Mouse (Mus musculus): Measurements from ENCODE around the gene Dppa5a. TPM values are rescaled to one million over a fixed set of nuclear protein-coding genes. Genes with fewer than 3 reads are reported as not detected.
"Not testable (repeated sequence)": the region's sequence is repeated elsewhere in the genome, so short reads cannot be mapped to it uniquely, and the experiment has no call there.

Dppa5a gene
- polyA plus RNA-seq, 1 experiment from 2014 or later = not detected

DNA sequence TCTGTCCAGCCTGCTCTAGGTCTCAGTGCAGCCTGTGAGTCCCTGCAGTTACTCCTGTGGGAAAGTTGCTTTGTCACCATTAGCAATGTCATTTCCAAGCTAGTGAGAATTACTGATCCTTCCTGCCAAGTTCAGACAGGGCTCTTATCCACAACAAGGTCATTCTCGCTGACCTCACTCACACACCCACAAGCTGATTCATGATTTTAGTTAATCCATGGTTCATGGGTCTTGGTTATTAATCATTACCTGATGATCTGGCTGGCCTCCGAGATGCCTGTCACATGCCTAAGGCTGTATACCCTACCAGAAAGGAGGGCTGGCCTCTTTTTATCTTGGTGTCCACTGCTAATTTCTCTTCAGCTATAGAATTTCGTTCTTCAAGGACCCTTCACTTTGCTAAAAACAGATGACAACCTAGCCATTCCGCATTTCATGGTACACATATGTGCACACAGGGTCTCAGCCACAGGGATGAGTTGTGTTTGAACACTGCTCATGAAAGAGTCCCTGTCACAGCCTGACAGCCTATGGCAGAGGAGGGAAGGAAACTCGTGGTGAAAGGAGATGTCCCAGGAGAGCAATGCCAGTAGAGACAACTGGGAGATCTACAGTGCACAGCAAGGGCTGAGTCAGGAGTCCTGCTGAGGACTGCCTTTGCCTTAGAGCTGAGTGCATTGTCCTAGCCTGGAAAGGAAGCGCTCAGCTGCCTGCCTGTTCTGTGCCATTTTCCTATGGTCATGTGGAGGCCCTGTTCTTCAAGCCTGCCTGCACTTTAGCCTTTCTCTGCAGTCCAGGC, 19.6 kb downstream of the Dppa5a start:
- not testable (repeated sequence) for H3K4me3 ChIP-seq (ENCODE audit: low read depth, low read length); H3K27me3 ChIP-seq (ENCODE audit: control insufficient read depth, insufficient read depth, low read length); H3K36me3 ChIP-seq (ENCODE audit: control insufficient read depth, insufficient read depth, low read length); ATAC-seq (replicated peaks; ENCODE audit: insufficient number of reproducible peaks, low FRiP score, low TSS enrichment); H3K4me2 ChIP-seq; H3K4me1 ChIP-seq (ENCODE audit: control insufficient read depth, insufficient read depth, low read length); H3K9me3 ChIP-seq (replicated peaks; ENCODE audit: control insufficient read depth, low read length); H3K9ac ChIP-seq (ENCODE audit: low read depth, low read length); H3K27ac ChIP-seq (ENCODE audit: low read depth, low read length)
- 55% methylated on average over 6 of the region's 6 CpGs for WGBS (ENCODE audit: insufficient replicate concordance)

DNA sequence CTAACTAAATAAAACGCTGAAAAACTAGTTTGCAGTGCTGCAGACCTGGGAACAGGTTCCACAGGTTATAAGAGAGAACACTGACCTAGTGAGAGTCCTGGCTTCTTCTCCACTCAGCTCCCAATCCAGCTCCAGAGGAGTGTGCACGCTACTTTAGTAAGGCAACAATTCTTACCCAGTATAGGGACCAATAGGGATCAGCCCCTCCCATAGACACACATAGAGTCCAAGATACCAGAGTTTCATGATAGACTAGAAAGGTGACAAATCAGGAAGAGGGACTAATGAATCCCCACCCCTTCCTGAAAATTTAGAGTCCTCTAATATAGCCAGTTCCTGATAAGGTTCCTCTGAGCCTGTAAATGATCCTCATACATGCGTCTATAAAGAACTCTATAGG, 21.0 kb downstream of the Dppa5a start:
- Histone ChIP-seq H3K27me3 (ENCODE audit: control insufficient read depth, insufficient read depth, low read length) (no peaks in the 10 kb centered on the region), H3K9ac (ENCODE audit: low read depth, low read length) (no peak overlapping the region), H3K36me3 (ENCODE audit: control insufficient read depth, insufficient read depth, low read length) (no peaks in the 10 kb centered on the region), H3K4me2 (no peak overlapping the region), H3K9me3 (replicated peaks; ENCODE audit: control insufficient read depth, low read length) (no peaks in the 10 kb centered on the region), H3K27ac (ENCODE audit: low read depth, low read length) (no peak overlapping the region), H3K4me3 (ENCODE audit: low read depth, low read length) (no peak overlapping the region), H3K4me1 (ENCODE audit: control insufficient read depth, insufficient read depth, low read length) (no peaks in the 10 kb centered on the region)
- WGBS (ENCODE audit: insufficient replicate concordance) = 60% methylated on average over 3 of the region's 3 CpGs
- no peak for ATAC-seq (replicated peaks; ENCODE audit: insufficient number of reproducible peaks, low FRiP score, low TSS enrichment)

DNA sequence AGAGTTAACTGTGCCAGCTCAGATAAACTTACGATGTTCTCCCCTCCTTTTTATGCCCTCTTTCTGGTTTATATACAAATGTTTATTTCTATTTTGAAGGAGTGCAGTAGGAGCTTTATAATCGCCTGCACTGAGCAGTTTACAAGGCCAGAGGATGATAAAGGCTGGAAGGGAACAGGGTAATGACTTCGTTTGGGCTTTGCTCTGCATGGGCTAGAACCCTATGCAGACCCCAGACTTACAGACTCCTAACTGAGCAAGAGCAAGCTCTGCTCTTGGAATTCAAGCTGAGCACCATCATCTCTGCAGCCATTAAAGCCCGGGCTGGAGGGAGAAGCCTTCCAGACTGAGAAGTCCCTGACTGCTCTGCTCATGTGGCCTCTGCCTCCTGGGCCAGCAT, 22.7 kb downstream of the Dppa5a start:
- not testable (repeated sequence) for H3K4me1 ChIP-seq (ENCODE audit: control insufficient read depth, insufficient read depth, low read length); H3K27ac ChIP-seq (ENCODE audit: low read depth, low read length); H3K36me3 ChIP-seq (ENCODE audit: control insufficient read depth, insufficient read depth, low read length); H3K9me3 ChIP-seq (replicated peaks; ENCODE audit: control insufficient read depth, low read length); H3K4me2 ChIP-seq; ATAC-seq (replicated peaks; ENCODE audit: insufficient number of reproducible peaks, low FRiP score, low TSS enrichment); H3K9ac ChIP-seq (ENCODE audit: low read depth, low read length); H3K27me3 ChIP-seq (ENCODE audit: control insufficient read depth, insufficient read depth, low read length); H3K4me3 ChIP-seq (ENCODE audit: low read depth, low read length)
- WGBS (ENCODE audit: insufficient replicate concordance) = 43% methylated on average over 3 of the region's 4 CpGs

DNA sequence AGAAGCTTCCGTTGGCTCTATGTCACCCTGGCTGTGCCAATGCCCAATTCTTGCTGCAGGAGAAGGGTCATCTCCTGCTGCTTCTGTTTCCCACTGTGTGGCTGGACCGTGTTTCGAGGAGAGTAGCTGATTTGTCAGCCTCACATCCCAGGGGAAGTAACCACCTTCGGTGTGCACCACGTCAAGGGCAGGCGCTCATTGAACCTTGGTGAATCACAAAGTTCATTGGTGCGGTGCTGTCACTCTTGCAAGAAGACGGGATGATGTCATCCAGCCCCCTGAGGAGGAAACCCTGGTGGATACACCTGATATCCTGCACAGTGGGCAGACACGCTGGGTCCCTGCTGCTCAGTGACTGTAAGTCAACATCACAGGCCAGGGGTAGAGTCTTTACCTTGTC, 24.9 kb downstream of the Dppa5a start:
- 79% methylated on average over 9 of the region's 9 CpGs for WGBS (ENCODE audit: insufficient replicate concordance)
- not testable (repeated sequence) for H3K4me3 ChIP-seq (ENCODE audit: low read depth, low read length); H3K36me3 ChIP-seq (ENCODE audit: control insufficient read depth, insufficient read depth, low read length); H3K4me1 ChIP-seq (ENCODE audit: control insufficient read depth, insufficient read depth, low read length); H3K9ac ChIP-seq (ENCODE audit: low read depth, low read length); H3K4me2 ChIP-seq; H3K27ac ChIP-seq (ENCODE audit: low read depth, low read length); H3K9me3 ChIP-seq (replicated peaks; ENCODE audit: control insufficient read depth, low read length); ATAC-seq (replicated peaks; ENCODE audit: insufficient number of reproducible peaks, low FRiP score, low TSS enrichment); H3K27me3 ChIP-seq (ENCODE audit: control insufficient read depth, insufficient read depth, low read length)

DNA sequence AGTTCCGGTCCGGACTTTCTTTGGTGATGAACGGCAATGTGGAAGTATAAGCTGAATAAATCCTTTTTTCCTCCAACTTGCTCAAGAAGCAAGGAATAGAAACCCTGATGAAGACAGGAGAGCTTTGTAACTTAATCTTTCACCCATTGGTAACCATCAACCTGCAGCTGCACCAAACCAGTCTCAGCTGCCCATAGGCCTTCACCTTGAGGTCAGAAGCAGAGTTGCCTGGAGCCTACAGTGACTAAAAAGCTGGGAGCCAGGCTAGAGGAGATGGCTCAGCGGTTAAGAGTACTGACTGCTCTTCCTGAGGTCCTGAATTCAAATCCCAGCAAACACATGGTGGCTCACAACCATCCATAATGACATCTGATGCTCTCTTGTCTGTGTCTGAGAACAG, 25.5 kb downstream of the Dppa5a start:
- not testable (repeated sequence) for H3K4me2 ChIP-seq; H3K27me3 ChIP-seq (ENCODE audit: control insufficient read depth, insufficient read depth, low read length); H3K4me1 ChIP-seq (ENCODE audit: control insufficient read depth, insufficient read depth, low read length); H3K27ac ChIP-seq (ENCODE audit: low read depth, low read length); H3K9ac ChIP-seq (ENCODE audit: low read depth, low read length); H3K9me3 ChIP-seq (replicated peaks; ENCODE audit: control insufficient read depth, low read length); H3K4me3 ChIP-seq (ENCODE audit: low read depth, low read length); ATAC-seq (replicated peaks; ENCODE audit: insufficient number of reproducible peaks, low FRiP score, low TSS enrichment); H3K36me3 ChIP-seq (ENCODE audit: control insufficient read depth, insufficient read depth, low read length)
- 87% methylated on average over 4 of the region's 4 CpGs for WGBS (ENCODE audit: insufficient replicate concordance)

DNA sequence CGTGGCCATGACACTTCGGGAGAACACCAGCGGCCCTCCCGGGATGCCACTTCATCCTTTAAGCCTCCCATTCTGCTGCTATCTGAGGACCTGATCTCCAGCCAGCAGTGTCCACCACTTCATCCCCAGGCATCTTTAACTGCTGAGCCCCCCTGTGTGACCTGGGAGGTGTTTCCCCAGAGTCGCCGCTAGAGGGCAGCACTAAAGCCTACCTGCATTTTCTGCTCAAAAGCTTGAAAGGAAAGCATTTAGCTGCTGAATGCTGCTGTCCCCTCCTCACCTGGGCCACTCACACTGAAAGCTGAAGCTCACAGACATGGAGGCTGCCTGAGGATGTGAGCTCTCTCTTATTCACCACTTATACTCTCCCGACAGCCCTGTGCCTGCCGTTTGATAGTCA, 27.7 kb downstream of the Dppa5a start:
- not testable (repeated sequence) for H3K4me2 ChIP-seq; H3K27me3 ChIP-seq (ENCODE audit: control insufficient read depth, insufficient read depth, low read length); H3K9ac ChIP-seq (ENCODE audit: low read depth, low read length); H3K4me3 ChIP-seq (ENCODE audit: low read depth, low read length); H3K36me3 ChIP-seq (ENCODE audit: control insufficient read depth, insufficient read depth, low read length); H3K4me1 ChIP-seq (ENCODE audit: control insufficient read depth, insufficient read depth, low read length); ATAC-seq (replicated peaks; ENCODE audit: insufficient number of reproducible peaks, low FRiP score, low TSS enrichment); H3K27ac ChIP-seq (ENCODE audit: low read depth, low read length); H3K9me3 ChIP-seq (replicated peaks; ENCODE audit: control insufficient read depth, low read length)
- 14% methylated on average over 8 of the region's 8 CpGs for WGBS (ENCODE audit: insufficient replicate concordance)

DNA sequence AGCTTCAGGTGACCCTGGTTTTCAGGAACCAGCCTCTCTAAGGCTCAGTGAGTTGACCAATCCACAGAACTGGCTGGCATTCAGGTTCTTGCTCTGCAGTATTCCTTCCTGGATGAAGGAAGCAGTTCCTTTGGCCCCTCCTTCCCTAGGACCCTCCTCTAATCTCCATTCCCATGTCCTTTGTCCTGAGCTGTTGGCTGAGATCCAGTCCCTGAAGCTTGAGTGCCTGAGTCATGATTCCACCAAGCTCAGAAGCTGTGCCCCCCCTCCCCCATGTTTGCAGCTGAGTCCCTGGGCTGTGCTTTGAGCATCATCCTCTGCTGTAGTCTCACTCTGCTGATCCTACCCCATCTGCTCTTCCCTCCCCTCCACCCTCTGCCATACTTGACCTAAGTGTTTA, 30.9 kb downstream of the Dppa5a start:
- not testable (repeated sequence) for H3K9me3 ChIP-seq (replicated peaks; ENCODE audit: control insufficient read depth, low read length); H3K9ac ChIP-seq (ENCODE audit: low read depth, low read length); H3K4me2 ChIP-seq; H3K27me3 ChIP-seq (ENCODE audit: control insufficient read depth, insufficient read depth, low read length); H3K36me3 ChIP-seq (ENCODE audit: control insufficient read depth, insufficient read depth, low read length); H3K4me3 ChIP-seq (ENCODE audit: low read depth, low read length); H3K4me1 ChIP-seq (ENCODE audit: control insufficient read depth, insufficient read depth, low read length); ATAC-seq (replicated peaks; ENCODE audit: insufficient number of reproducible peaks, low FRiP score, low TSS enrichment); H3K27ac ChIP-seq (ENCODE audit: low read depth, low read length)

DNA sequence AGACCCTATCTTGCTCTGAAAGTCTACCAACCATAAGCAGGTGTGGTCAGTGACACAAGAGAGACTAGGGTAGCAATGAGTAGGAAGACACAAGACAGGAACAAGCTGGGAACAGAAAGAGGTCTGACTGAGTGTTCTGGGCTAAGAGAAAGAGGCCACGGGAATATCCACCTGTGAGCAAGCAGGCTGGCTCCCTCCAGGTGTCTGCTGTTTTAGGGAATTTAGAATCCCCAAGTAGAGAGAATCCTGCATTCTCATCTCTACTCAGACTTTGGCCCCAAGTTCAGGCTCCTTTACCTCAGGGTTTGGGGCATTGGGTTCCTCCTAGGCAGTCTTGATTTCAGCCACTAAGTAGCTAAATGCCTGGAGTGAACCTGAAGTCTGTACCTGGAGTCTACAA, 40.7 kb downstream of the Dppa5a start, which contains the start of gene Omt2b:
Omt2b (plus strand) TSS at position 301 of the 400 bp plus-strand sequence.
- not testable (repeated sequence) for H3K9me3 ChIP-seq (replicated peaks; ENCODE audit: control insufficient read depth, low read length); H3K4me1 ChIP-seq (ENCODE audit: control insufficient read depth, insufficient read depth, low read length); H3K9ac ChIP-seq (ENCODE audit: low read depth, low read length); ATAC-seq (replicated peaks; ENCODE audit: insufficient number of reproducible peaks, low FRiP score, low TSS enrichment); H3K27me3 ChIP-seq (ENCODE audit: control insufficient read depth, insufficient read depth, low read length); H3K4me2 ChIP-seq; H3K27ac ChIP-seq (ENCODE audit: low read depth, low read length); H3K4me3 ChIP-seq (ENCODE audit: low read depth, low read length); H3K36me3 ChIP-seq (ENCODE audit: control insufficient read depth, insufficient read depth, low read length)
- 100% methylated on average over 1 of the region's 1 CpGs for WGBS (ENCODE audit: insufficient replicate concordance)

DNA sequence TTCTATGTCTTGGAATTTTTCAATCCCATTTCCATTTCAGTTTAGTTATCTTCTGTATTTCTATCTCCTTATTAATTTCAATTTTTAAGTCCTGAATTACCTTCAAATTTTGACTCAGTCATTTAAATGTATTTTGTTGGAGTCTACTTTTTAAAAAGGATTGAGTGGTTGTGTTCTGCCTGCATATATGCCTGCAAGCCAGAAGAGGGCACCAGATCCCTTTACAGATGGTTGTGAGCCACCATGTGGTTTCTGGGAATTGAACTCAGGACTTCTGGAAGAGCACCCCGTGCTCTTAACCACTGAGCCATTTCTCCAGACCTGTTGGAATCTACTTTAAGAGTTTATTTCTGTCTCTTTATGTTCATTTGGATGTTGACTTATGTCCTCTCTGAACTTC, 48.5 kb downstream of the Dppa5a start:
- WGBS (ENCODE audit: insufficient replicate concordance) = 20% methylated on average over 1 of the region's 1 CpGs
- no peak for ATAC-seq (replicated peaks; ENCODE audit: insufficient number of reproducible peaks, low FRiP score, low TSS enrichment)
- no peak overlapping the region for H3K4me2 ChIP-seq
- H3K27me3 ChIP-seq (ENCODE audit: control insufficient read depth, insufficient read depth, low read length) = no peaks in the 10 kb centered on the region
- no peak overlapping the region for H3K27ac ChIP-seq (ENCODE audit: low read depth, low read length)
- no peak overlapping the region for H3K4me3 ChIP-seq (ENCODE audit: low read depth, low read length)
- H3K4me1 ChIP-seq (ENCODE audit: control insufficient read depth, insufficient read depth, low read length) = no peaks in the 10 kb centered on the region
- no peaks in the 10 kb centered on the region for H3K9me3 ChIP-seq (replicated peaks; ENCODE audit: control insufficient read depth, low read length)
- no peaks in the 10 kb centered on the region for H3K36me3 ChIP-seq (ENCODE audit: control insufficient read depth, insufficient read depth, low read length)
- H3K9ac ChIP-seq (ENCODE audit: low read depth, low read length) = no peak overlapping the region

Measured in heart, embryonic 11.5 days (tissue).